Mouse (Mus musculus): ENCODE measurements around the gene Pip4k2b. TPM values are rescaled to one million over a fixed set of nuclear protein-coding genes. Genes with fewer than 3 reads are reported as not detected.
A peak's percentile ranks its signal among the peaks of the same experiment; 100 is the strongest.
"Not testable (repeated sequence)": the region's sequence is repeated elsewhere in the genome, so short reads cannot be mapped to it uniquely, and the experiment has no call there.

The Pip4k2b gene
- polyA plus RNA-seq, 1 experiment from 2014 or later = 4.0 TPM

- 7% methylated on average over 13 of the region's 13 CpGs for WGBS
- no peak; the same call in 1 of the 2 replicates for ATAC-seq (ENCODE audit: low FRiP score, low read depth)
- 0 out of 2 replicates have a peak overlapping the region, but pooled peaks have one; percentile 2 for H3K9ac ChIP-seq
These were observed 822 bp upstream of the Pip4k2b start for GRCm38 (mm10) chr11:97745331-97745721.

GRCm38 (mm10) chr11:97744718-97745330 is 320 bp upstream of the Pip4k2b start:
- Histone ChIP-seq H3K4me1 (replicated peaks) (peaks cover 34% of the 10 kb centered on the region), H3K36me3 (peaks cover 38% of the 10 kb centered on the region), H3K4me2 (peak overlapping the region; percentile 77), H3K27ac (replicated peaks) (peak overlapping the region; percentile 99), H3K27me3 (no peaks in the 10 kb centered on the region), H3K9ac (peak overlapping the region; percentile 90), H3K9me3 (no peaks in the 10 kb centered on the region), H3K4me3 (peak overlapping the region; percentile 69)
- peak; percentile 96 for ATAC-seq (ENCODE audit: low FRiP score, low read depth)
- under 1% methylated on average over 47 of the region's 57 CpGs for whole genome bisulfite sequencing

More at GRCm38 (mm10) chr11:97745331-97745721, 822 bp upstream of the Pip4k2b start:
- Histone ChIP-seq H3K36me3 (peaks cover 41% of the 10 kb centered on the region), H3K9me3 (no peaks in the 10 kb centered on the region), H3K27me3 (no peaks in the 10 kb centered on the region), H3K4me2 (peak overlapping the region; percentile 52), H3K4me3 (peak overlapping the region; percentile 69), H3K4me1 (replicated peaks) (peaks cover 32% of the 10 kb centered on the region), H3K27ac (replicated peaks) (peak overlapping the region; percentile 99)

- H3K4me2 ChIP-seq = peak overlapping the region; percentile 77
- no peaks in the 10 kb centered on the region for H3K27me3 ChIP-seq
- peak overlapping the region; percentile 99 for H3K27ac ChIP-seq (replicated peaks)
- peaks cover 34% of the 10 kb centered on the region for H3K4me1 ChIP-seq (replicated peaks)
- H3K9ac ChIP-seq = peak overlapping the region; percentile 60
- 25% methylated on average over 9 of the region's 9 CpGs for WGBS
- peaks cover 26% of the 10 kb centered on the region for H3K36me3 ChIP-seq
- ATAC-seq (ENCODE audit: low FRiP score, low read depth) = no peak
- peak overlapping the region; percentile 69 for H3K4me3 ChIP-seq
- no peaks in the 10 kb centered on the region for H3K9me3 ChIP-seq
These were observed 1.1 kb downstream of the Pip4k2b start for GRCm38 (mm10) chr11:97743423-97743822.

- Histone ChIP-seq H3K27ac (replicated peaks) (no peak overlapping the region), H3K36me3 (peaks cover 18% of the 10 kb centered on the region), H3K4me3 (peak overlapping the region; percentile 69), H3K4me2 (peak overlapping the region; percentile 77), H3K9me3 (no peaks in the 10 kb centered on the region), H3K4me1 (replicated peaks) (peaks cover 41% of the 10 kb centered on the region), H3K27me3 (no peaks in the 10 kb centered on the region), H3K9ac (0 out of 2 replicates have a peak overlapping the region, but pooled peaks have one; percentile 60)
- ATAC-seq (ENCODE audit: low FRiP score, low read depth) = no peak
- 75% methylated on average over 9 of the region's 9 CpGs for WGBS
These were observed 1.9 kb downstream of the Pip4k2b start for GRCm38 (mm10) chr11:97742591-97742990.

GRCm38 (mm10) chr11:97742157-97742556 is 2.3 kb downstream of the Pip4k2b start:
- Histone ChIP-seq H3K9ac (no peak overlapping the region), H3K4me1 (replicated peaks) (peaks cover 44% of the 10 kb centered on the region), H3K9me3 (no peaks in the 10 kb centered on the region), H3K27ac (replicated peaks) (no peak overlapping the region), H3K4me3 (0 out of 2 replicates have a peak overlapping the region, but pooled peaks have one; percentile 69), H3K4me2 (peak overlapping the region; percentile 77), H3K36me3 (peaks cover 13% of the 10 kb centered on the region), H3K27me3 (no peaks in the 10 kb centered on the region)
- no peak for ATAC-seq (ENCODE audit: low FRiP score, low read depth)
- WGBS = 94% methylated on average over 5 of the region's 5 CpGs

GRCm38 (mm10) chr11:97740190-97740589 is 4.3 kb downstream of the Pip4k2b start:
- no peaks in the 10 kb centered on the region for H3K9me3 ChIP-seq
- H3K4me1 ChIP-seq (replicated peaks) = peaks cover 44% of the 10 kb centered on the region
- 0 out of 2 replicates have a peak overlapping the region, but pooled peaks have one; percentile 7 for H3K9ac ChIP-seq
- H3K27ac ChIP-seq (replicated peaks) = peak overlapping the region; percentile 25; the same call in 1 of the 2 replicates
- H3K4me2 ChIP-seq = no peak overlapping the region
- no peak overlapping the region for H3K4me3 ChIP-seq
- ATAC-seq (ENCODE audit: low FRiP score, low read depth) = no peak
- WGBS = 38% methylated on average over 7 of the region's 7 CpGs
- no peaks in the 10 kb centered on the region for H3K36me3 ChIP-seq
- H3K27me3 ChIP-seq = no peaks in the 10 kb centered on the region

- Histone ChIP-seq H3K9me3 (no peaks in the 10 kb centered on the region), H3K36me3 (no peaks in the 10 kb centered on the region), H3K27me3 (no peaks in the 10 kb centered on the region), H3K27ac (replicated peaks) (no peak overlapping the region), H3K4me3 (no peak overlapping the region), H3K9ac (no peak overlapping the region), H3K4me1 (replicated peaks) (peaks cover 45% of the 10 kb centered on the region), H3K4me2 (no peak overlapping the region)
- ATAC-seq (ENCODE audit: low FRiP score, low read depth) = no peak
- WGBS = 92% methylated on average over 3 of the region's 3 CpGs
These were observed 5.3 kb downstream of the Pip4k2b start for GRCm38 (mm10) chr11:97739155-97739554.

- H3K4me3 ChIP-seq = no peak overlapping the region
- H3K4me1 ChIP-seq (replicated peaks) = peaks cover 44% of the 10 kb centered on the region
- H3K9me3 ChIP-seq = no peaks in the 10 kb centered on the region
- no peak overlapping the region for H3K4me2 ChIP-seq
- no peak for ATAC-seq (ENCODE audit: low FRiP score, low read depth)
- H3K27ac ChIP-seq (replicated peaks) = no peak overlapping the region
- WGBS = 66% methylated on average over 6 of the region's 6 CpGs
- H3K9ac ChIP-seq = no peak overlapping the region
- H3K27me3 ChIP-seq = no peaks in the 10 kb centered on the region
- H3K36me3 ChIP-seq = no peaks in the 10 kb centered on the region
These were observed 5.8 kb downstream of the Pip4k2b start for GRCm38 (mm10) chr11:97738703-97739102.

- WGBS = 65% methylated on average over 4 of the region's 4 CpGs
- no peak overlapping the region for H3K9ac ChIP-seq
- no peak overlapping the region for H3K4me3 ChIP-seq
- peaks cover 2% of the 10 kb centered on the region; the same call in 1 of the 2 replicates for H3K36me3 ChIP-seq
- H3K27me3 ChIP-seq = no peaks in the 10 kb centered on the region
- ATAC-seq (ENCODE audit: low FRiP score, low read depth) = no peak
- H3K4me2 ChIP-seq = no peak overlapping the region
- H3K27ac ChIP-seq (replicated peaks) = no peak overlapping the region
- H3K9me3 ChIP-seq = no peaks in the 10 kb centered on the region
- H3K4me1 ChIP-seq (replicated peaks) = peaks cover 33% of the 10 kb centered on the region
These were observed 6.9 kb downstream of the Pip4k2b start for GRCm38 (mm10) chr11:97737600-97737999.

- Histone ChIP-seq H3K27ac (replicated peaks) (no peak overlapping the region), H3K27me3 (no peaks in the 10 kb centered on the region), H3K4me3 (no peak overlapping the region), H3K36me3 (peaks cover 11% of the 10 kb centered on the region), H3K9me3 (no peaks in the 10 kb centered on the region), H3K4me1 (replicated peaks) (peaks cover 24% of the 10 kb centered on the region), H3K4me2 (no peak overlapping the region), H3K9ac (no peak overlapping the region)
- ATAC-seq (ENCODE audit: low FRiP score, low read depth) = no peak
- WGBS = 89% methylated on average over 5 of the region's 5 CpGs
These were observed 7.9 kb downstream of the Pip4k2b start for GRCm38 (mm10) chr11:97736645-97737044.

- H3K27me3 ChIP-seq; H3K4me2 ChIP-seq; H3K9me3 ChIP-seq; H3K4me3 ChIP-seq; ATAC-seq (ENCODE audit: low FRiP score, low read depth); H3K27ac ChIP-seq (replicated peaks); H3K9ac ChIP-seq: not testable (repeated sequence)
- 88% methylated on average over 5 of the region's 5 CpGs for WGBS
- Histone ChIP-seq H3K4me1 (replicated peaks) (peaks cover 12% of the 10 kb centered on the region), H3K36me3 (peaks cover 26% of the 10 kb centered on the region)
These were observed 9.7 kb downstream of the Pip4k2b start for GRCm38 (mm10) chr11:97734810-97735209.

- no peaks in the 10 kb centered on the region for H3K27me3 ChIP-seq
- 61% methylated on average over 10 of the region's 10 CpGs for WGBS
- peaks cover 12% of the 10 kb centered on the region; the same call in 1 of the 2 replicates for H3K4me1 ChIP-seq (replicated peaks)
- H3K9me3 ChIP-seq = no peaks in the 10 kb centered on the region
- H3K36me3 ChIP-seq = peaks cover 36% of the 10 kb centered on the region
- no peak overlapping the region for H3K9ac ChIP-seq
- no peak overlapping the region for H3K27ac ChIP-seq (replicated peaks)
- ATAC-seq (ENCODE audit: low FRiP score, low read depth) = no peak
- no peak overlapping the region for H3K4me3 ChIP-seq
- H3K4me2 ChIP-seq = no peak overlapping the region
These were observed 10.8 kb downstream of the Pip4k2b start for GRCm38 (mm10) chr11:97733689-97734088.
